Mouse (Mus musculus) gastrocnemius, postnatal 14 days (tissue): Measurements from ENCODE around the gene Rps11. TPM values are rescaled to one million over a fixed set of nuclear protein-coding genes. Genes with fewer than 3 reads are reported as not detected.
"Not testable (repeated sequence)": the region's sequence is repeated elsewhere in the genome, so short reads cannot be mapped to it uniquely, and the experiment has no call there.

ENCODE experiments used
- DNase-seq: peaks from one replicate; pipeline ENCODE4 v3.0.0; 2021; ENCODE audit warnings: mixed read lengths
- intact Hi-C: fragments of 180-260 bp; cut with DNase I; formaldehyde crosslinking; loops from one replicate; pipeline ENCODE4 v1.15.1; 2025; ENCODE audit warnings: low total_unique reads
- total RNA-seq, 2 experiments: library from RNA; stranded (reverse); gene quantifications; 2 replicates each; pipeline ENCODE4 v1.2.3; 2021

Rps11 gene
- total RNA-seq, 2 experiments from 2014 or later, result 599 to 696 TPM

DNA sequence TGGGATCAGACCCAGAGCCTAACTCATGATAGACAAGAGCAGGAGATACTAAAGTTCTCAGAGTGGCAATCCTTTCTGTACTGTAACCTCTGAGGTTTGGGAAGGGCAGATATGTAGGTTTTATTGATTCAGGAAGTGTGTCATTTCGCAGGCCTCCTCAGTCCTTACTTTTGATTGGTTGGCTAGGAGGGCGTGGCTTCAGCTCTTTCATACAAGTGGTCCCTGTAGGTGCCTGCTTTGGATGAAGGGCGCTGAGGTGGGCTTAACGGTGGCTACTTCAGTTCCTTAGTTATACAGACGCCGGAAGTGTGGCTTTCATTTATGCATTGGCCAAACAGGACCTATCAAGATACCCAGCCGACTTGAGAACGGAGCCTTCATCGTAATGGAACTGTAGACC, 31.4 kb upstream of the Rps11 start:
- intact Hi-C loops, result no loop called here
- DNase-seq, result no peak

- DNase-seq, result peak; percentile 74
These were observed 30.8 kb upstream of the Rps11 start for GRCm38 (mm10) chr7:45154993-45155514.

GRCm38 (mm10) chr7:45154096-45154992, 30.1 kb upstream of the Rps11 start, which contains the start of the genes Pih1d1 and Aldh16a1:
Pih1d1 (plus strand) TSS chr7:45154303.
Aldh16a1 (minus strand) TSS chr7:45154584.
- intact Hi-C loops, result no loop called here
- DNase-seq, result peak; percentile 98

More at GRCm38 (mm10) chr7:45154993-45155514, 30.8 kb upstream of the Rps11 start:
- intact Hi-C loops, result no loop called here

DNA sequence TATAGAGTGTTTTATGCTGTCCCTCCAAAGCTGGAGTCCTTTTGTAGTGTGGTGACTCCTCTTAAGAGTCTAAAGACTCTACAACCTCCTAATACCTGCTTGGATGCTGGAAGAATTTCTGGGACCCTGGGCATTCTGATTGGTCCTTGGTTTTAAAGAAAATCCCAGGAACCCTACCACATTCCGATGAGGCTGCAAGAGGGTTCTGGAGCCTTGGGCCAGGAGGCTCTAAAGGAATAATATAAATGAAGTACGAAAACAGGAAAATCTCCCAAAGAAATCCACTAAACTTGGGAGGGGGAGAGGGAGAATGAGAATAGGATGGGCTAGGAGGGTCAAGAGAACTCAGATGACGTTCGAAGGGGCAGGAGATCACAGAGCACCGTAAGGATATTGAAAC, 29.3 kb upstream of the Rps11 start:
- intact Hi-C loops, result no loop called here
- DNase-seq, result no peak

- DNase-seq, intact Hi-C loops: not testable (repeated sequence)
These were observed 28.8 kb upstream of the Rps11 start for GRCm38 (mm10) chr7:45153052-45153451.

DNA sequence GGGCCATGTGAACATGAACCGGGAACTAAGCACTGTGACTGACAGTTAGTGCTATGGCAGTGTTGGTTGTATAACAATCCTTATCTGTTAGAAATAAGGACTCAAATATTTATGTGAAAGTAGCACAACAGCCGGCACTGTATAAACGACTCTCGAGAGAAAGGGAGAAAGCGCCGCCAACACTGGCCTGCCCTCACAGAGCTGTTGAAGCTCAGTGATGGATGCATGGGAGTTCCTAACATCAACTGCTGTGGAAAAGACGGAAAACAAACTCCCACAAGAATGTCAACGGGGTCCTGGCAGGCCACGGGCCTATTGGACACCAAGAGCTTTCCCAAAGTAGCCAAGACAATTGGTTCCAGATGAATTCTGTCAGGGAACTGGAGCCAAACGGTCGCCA, 27.1 kb upstream of the Rps11 start:
- intact Hi-C loops, result no loop called here
- peak; percentile 52 for DNase-seq

- intact Hi-C loops, result no loop called here
- no peak for DNase-seq
These were observed 26.1 kb upstream of the Rps11 start for GRCm38 (mm10) chr7:45150321-45150720.

DNA sequence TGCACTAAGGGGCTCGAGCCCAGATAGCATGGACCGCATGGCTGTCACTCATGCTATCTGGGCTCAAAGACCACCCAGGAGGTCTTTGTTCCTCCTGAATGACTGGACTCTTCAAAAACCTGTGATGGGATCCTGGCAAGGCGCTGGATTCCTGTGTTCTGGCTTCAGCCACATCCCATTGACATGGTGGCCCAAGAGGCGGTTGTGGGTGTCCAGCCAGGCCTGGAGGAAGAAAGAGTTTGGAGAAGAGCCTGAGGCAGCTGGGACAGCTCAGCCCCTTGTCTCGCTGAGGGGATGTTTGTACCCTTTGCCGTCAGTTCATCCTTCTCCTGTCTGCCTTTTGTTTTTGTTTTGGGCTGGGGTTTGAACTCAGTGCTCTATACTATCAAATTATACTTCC, 25.3 kb upstream of the Rps11 start:
- intact Hi-C loops, result no loop called here
- DNase-seq, result peak; percentile 36

GRCm38 (mm10) chr7:45148534-45149098, 24.4 kb upstream of the Rps11 start:
- no peak for DNase-seq
- intact Hi-C loops, result no loop called here

DNA sequence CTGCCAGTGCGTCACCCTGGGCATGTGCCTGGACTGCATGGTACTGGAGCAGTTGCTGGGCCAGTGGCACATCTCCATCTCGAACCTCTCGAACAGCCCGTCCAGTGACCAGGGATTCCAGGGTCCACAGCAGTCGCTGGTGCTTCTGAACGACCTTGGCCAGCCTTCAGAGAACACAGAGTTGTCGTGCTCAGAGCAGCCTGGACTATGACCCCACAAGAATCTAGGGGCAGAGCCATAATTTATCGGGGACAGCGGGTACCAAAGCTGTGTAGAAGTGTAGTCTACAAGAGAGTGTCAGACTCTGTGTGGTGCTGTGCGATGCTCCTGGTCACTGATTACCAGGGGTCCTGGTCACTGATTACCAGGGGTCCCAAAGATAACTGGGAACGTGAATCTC, 23.7 kb upstream of the Rps11 start:
- intact Hi-C loops, result no loop called here

DNA sequence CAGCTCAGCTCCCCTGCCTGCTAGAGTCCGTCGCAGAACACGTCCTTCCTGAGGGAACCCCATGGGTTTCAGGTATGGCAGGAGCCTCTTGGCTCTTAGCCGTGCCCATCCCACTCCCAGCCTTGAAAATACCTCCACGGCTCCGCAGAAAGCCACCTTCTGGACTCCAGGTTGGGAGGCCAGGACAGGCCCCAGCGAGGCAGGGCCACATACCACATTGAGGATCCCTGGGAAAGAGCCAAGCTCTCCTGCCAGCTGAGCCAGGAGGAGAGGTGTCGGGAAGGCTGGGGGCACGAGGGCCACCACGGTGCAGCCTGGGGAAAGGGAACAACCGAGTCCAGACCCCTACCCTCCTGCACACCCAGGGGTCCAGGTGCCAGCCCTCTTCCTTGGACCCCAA, 23.0 kb upstream of the Rps11 start:
- no peak for DNase-seq
- intact Hi-C loops, result no loop called here

More for the DNA sequence above, 23.7 kb upstream of the Rps11 start:
- no peak for DNase-seq

GRCm38 (mm10) chr7:45145460-45145859, 21.2 kb upstream of the Rps11 start:
- intact Hi-C loops, result no loop called here
- DNase-seq, result no peak

GRCm38 (mm10) chr7:45144368-45145174, 20.3 kb upstream of the Rps11 start:
- DNase-seq, result no peak
- intact Hi-C loops, result no loop called here

DNA sequence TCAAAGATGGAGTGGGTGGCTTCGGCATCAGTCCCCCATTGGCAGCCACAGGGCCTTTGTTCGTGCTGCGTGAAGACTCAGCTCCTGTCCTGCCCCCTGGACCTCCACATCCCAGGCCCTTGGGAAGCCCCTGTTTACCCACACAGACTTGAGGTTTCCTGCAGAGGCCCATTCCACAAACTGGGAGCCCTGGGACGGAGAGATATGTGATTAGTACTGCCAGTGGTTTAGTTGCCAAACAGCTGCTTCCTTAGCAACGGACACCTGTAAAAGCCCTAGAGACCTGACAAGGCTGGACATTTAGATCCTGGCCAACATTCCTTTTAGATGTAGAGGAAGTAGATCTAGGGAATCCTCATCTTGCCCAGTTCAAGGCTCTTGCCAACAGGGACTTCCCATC, 17.7 kb upstream of the Rps11 start:
- no peak for DNase-seq
- intact Hi-C loops, result no loop called here

DNA sequence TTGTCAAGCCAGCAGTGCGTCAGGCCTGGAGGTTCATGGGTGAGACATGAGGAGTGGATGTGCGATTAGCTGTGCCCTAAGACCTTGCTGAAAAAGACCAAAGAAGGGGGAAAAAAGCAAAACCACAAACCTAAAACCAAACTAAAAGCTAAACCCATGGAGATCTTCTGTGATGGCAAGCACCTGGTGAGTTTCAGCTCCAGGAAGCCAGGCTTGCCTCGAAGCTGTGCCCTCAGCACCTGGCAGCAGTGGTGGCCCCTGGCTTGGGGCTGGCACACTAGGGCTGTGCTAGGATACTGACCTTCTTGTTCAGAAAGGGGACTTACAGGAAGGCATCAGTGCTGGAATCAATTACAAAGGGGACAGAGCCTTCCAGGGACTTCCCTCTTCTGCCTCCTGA, 17.1 kb upstream of the Rps11 start:
- intact Hi-C loops, result no loop called here
- no peak for DNase-seq

DNA sequence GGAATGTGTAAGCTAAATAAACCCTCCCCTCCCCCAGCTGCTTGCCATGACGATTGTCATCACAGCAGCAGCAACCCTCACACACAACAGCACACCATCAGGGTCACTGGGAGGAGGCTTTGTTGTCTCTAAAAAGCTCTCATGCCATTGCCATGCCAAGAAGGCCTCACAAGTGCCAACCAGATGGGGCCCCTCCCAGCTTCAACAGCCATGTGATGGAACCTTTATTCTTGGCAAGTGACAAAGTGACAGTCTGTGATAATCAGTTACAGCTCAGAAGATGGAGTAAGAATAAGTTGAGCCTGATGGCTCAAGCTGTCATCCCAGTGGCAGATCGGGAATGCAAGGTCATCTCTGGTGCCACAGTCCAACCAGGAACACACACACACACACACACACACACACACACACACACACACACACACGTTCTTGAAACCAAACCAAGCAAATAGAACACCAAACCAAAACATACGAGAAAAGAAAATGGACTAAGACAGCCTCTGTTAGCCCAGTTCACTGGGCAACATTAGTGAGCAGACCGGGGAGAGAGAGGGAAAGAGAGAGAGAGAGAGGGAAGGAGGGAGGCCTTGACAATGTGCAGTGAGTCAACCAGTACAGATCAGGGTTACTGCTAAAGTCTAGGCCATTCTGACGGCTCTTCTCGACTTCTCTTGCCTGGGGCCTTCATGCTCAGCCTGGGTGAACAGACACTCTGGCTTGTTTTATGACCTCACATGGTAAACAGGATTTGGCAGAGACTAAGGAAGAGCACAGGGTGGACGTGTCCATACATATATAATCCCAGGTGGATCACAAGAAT, 15.9 kb upstream of the Rps11 start:
- intact Hi-C loops, result no loop called here
- no peak for DNase-seq

DNA sequence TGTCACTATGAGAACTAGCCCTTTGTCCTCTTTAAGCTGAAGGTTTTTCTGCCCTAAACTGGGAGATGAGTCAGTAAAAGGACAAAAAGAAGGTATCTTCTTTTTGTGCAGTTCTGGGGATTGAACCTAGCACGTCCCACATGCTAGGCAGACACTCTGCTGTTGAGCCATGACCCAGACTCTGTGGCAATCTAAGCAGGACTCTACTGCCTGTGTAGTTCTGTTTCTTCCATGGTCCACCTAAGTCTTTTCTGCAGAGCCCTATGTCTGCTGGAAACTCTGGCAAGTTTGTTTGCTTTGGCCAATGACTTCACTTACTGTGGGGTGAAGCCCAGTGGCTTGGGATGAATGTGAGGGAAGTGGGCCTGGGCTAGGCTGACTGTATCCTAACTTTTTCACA, 14.2 kb upstream of the Rps11 start:
- intact Hi-C loops, result no loop called here
- no peak for DNase-seq

- intact Hi-C loops, result loop anchor here (2.0 kb wide), 1 partner anchor 59 kb away; no protein-coding TSS in a partner anchor
- no peak for DNase-seq
These were observed 13.2 kb upstream of the Rps11 start for GRCm38 (mm10) chr7:45137171-45138006.
